Mouse (Mus musculus) embryo, embryonic 9.5 days (tissue): ENCODE results near the gene Arpc2.
A peak's percentile ranks its signal among the peaks of the same experiment; 100 is the strongest.

Source experiments
- DNase-seq: peaks from one replicate; pipeline ENCODE4 v3.0.0-alpha.2; 2017; ENCODE audit errors: extremely low spot score

Gene Arpc2

GRCm38 (mm10) chr1:74235938-74236589 lies at the start of gene Arpc2:
Gene Arpc2, plus strand, starts transcription at chr1:74236084.
- peak; percentile 96 for DNase-seq

DNA sequence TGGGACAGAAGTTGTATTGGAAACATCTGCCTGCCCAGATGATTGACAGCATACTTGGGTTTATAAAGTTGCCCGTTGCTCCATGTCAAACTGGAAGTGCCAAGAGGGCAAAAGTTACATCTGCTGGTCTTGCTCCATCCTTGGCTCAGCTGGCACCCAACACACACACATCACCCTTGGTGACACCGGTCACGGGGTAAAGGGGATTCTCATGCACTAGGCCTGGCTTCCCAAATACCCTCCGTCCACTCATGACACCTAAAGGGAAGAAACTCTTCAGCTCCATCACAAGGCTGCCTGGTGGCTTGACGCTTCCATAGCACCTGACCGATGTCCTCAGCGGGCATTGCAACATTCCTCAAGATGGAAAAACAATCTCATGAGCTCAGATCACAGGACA lies 45.4 kb upstream of the Arpc2 start:
- DNase-seq = no peak

DNA sequence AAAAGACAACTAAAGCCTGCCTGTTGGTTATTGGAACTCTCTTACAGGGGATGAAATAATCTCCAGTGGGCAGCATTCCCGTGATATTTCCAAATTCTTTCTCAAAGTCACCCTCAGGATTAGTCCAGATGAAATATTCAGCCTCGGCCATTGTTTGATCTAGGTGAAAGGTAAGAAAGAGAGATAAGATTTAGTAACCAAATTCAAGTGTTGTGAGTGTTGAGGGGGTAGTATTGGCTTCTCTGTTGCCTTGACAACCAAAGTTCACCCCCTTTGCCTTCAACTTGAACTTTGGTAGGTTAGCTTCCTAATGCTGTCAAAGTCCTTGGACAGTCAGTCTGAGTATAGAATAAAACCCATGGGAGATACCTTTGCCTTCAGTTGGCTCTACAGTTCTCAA lies 43.2 kb upstream of the Arpc2 start:
- DNase-seq = no peak

GRCm38 (mm10) chr1:74194445-74194844 lies 41.4 kb upstream of the Arpc2 start, which contains the start of gene Cxcr1:
Gene Cxcr1, minus strand, starts transcription at chr1:74194631.
- DNase-seq = no peak

- DNase-seq = peak; percentile 22
Measured at GRCm38 (mm10) chr1:74195961-74196360, 39.9 kb upstream of the Arpc2 start.

DNA sequence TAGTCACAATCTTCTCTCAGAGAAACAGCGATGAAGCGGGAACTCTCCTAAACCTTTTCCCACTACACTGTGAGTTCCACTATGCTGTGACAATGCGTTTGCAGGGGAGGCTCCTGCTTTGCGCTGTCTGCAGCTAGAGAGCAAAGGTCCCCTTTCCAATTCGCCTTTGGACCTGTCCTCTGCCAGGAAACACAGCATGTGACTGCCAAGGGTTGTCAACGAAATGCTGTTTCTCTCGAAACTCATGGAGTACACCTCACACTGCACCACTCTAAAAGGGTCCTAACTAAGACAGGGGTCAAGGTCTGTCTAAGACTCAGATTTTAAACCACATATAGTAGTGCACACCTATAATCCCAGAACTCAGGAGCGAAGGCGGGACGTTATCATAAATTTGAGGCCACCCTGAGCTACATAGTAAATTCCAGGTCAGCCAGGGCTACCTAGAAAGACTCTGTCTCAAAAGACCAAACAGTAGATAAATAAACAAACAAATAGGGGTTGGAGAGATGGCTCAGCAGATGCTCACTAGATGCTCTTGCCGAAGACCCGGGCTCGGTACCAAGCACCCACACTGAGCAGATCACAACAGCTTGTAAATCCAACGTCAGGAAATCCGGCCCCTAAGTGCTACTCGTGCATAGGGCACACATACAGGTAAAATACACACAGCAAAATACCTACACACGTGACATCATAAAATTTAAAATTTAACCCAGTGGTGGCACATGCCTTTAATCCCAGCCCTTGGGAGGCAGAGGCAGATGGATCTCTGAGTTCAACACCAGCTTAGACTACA lies 39.1 kb upstream of the Arpc2 start:
- no peak for DNase-seq

DNA sequence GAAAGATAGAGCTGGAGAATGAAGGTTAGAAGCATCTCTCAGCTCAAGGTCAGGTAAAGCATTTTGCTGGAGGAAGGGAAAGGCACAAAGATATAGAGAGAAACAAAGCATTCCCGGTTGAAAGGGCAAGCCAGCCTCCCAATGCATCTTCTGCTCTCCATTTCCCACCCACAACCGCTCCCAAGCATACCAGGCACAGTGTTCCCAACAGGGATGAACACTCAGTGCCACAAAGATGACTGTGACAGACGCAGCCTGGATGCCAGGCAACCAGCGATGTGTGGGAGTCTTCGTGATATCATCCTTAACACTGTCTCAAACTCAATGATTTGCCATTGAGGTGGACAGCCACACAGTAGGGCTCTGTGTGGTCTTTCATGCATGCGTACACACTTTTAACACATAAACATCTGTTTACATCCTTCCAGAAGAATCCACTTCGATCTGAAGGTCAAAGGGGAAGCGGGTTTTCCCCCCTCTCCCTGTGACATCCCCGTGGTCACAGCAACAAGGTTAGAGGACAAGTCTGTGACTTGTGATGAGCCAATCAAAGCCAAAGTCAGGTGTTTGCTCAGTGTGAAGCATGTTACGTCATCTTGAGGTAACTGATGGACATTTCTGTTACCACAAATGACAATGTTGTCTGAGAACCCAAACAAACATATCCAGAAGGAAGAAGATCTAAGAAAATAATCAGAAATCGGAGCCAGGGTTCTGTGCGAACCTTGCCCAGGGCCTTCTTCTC lies 38.0 kb upstream of the Arpc2 start:
- DNase-seq = no peak

DNA sequence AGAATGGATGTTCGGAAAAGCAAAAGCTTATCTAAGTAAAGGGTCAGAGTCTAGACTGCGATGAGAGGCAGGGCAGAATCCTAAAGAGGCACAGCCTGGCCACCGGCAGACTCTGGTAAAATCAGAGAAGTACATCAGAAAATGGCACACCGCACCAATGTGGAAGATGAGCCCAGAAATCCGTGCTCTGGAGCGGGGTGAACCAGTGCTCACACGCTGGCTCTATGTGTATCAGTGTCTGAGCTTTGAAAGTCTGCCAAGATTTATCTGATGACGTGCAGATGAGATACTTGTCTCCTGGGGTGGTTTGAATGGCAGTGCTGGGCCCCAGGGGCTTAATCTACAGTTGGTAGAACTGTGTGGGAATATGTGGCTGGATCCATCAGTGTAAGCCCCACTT lies 36.8 kb upstream of the Arpc2 start:
- DNase-seq = no peak

- no peak for DNase-seq
Measured at GRCm38 (mm10) chr1:74201048-74201844, 34.6 kb upstream of the Arpc2 start.

GRCm38 (mm10) chr1:74203457-74203856 lies 32.4 kb upstream of the Arpc2 start:
- DNase-seq = no peak

GRCm38 (mm10) chr1:74205881-74206280 lies 30.0 kb upstream of the Arpc2 start:
- peak; percentile 35 for DNase-seq

- no peak for DNase-seq
Measured at GRCm38 (mm10) chr1:74206642-74207041, 29.2 kb upstream of the Arpc2 start.

GRCm38 (mm10) chr1:74207906-74208305 lies 28.0 kb upstream of the Arpc2 start:
- DNase-seq = no peak

GRCm38 (mm10) chr1:74208941-74209340 lies 26.9 kb upstream of the Arpc2 start:
- no peak for DNase-seq

- no peak for DNase-seq
Measured at GRCm38 (mm10) chr1:74219922-74220321, 16.0 kb upstream of the Arpc2 start.

GRCm38 (mm10) chr1:74227317-74227716 lies 8.6 kb upstream of the Arpc2 start:
- DNase-seq = no peak

GRCm38 (mm10) chr1:74229942-74230341 lies 5.9 kb upstream of the Arpc2 start:
- no peak for DNase-seq

- DNase-seq = no peak
Measured at GRCm38 (mm10) chr1:74230992-74231391, 4.9 kb upstream of the Arpc2 start.

- peak; percentile 62 for DNase-seq
Measured at GRCm38 (mm10) chr1:74236590-74237317, 870 bp downstream of the Arpc2 start.

DNA sequence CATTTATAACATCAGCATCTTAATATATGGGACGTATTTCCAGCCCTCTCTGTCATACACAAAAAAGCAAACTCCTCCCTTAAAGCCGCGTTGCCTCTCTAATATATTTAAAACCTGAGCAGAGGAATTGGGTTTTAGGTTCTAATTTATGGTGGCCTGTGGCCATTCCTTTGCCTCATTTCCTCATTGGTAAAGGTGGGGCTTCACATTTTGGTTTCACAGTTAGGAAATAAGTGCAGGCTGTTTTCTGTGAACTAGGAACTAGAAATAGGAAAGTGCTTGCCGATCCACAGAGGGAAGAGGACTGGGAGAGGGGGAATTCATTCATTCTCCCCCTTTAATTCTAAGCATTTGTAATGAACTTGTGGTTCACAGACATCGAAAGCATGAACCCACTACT lies 1.8 kb downstream of the Arpc2 start:
- no peak for DNase-seq

DNA sequence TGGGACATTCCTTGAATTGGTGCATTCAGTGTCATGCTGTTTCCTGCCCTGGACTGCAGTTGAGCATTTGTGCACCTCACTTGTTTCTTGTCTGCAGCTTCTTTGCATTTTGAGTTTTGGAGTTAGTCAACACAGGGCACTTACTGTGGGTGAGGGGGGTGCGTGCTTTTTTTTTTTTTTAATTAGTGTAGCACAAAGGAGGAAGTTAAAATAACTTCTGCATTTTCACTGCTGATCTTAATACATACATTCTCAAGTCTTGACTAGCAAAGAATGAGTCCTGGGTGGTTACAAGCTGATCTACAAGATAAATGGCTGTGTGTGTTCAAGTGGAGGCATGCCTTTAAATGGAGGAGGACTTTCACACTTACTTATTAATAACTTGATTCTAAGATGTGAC lies 2.3 kb downstream of the Arpc2 start:
- no peak for DNase-seq
